Mouse (Mus musculus) thymus, adult 2 months (tissue): ENCODE measurements at regions not wholly inside any gene's neighbourhood (a gene's known extent, or its start where the extent isn't known, plus 50 kb on each side); places are given as distances from the start of the nearest gene placed in this dataset.

Source experiments
- DNase-seq: peaks from one replicate; pipeline ENCODE4 v3.0.0; 2021
- H3K27ac ChIP-seq: fragments of 200-500 bp; 2 replicates; pipeline ENCODE4 v1.5.1; 2012; ENCODE audit warnings: low read length, control low read depth; ENCODE audit not compliant: control insufficient read depth, insufficient read depth
- H3K27me3 ChIP-seq: fragments of 200-500 bp; 2 replicates; pipeline ENCODE4 v1.6.1; 2012; ENCODE audit warnings: mild to moderate bottlenecking, low read length, moderate library complexity, mixed read lengths; ENCODE audit not compliant: control insufficient read depth, insufficient read depth
- H3K36me3 ChIP-seq: fragments of 200-500 bp; 2 replicates; pipeline ENCODE4 v1.6.1; 2012; ENCODE audit warnings: mild to moderate bottlenecking, low read length, moderate library complexity; ENCODE audit not compliant: control insufficient read depth, insufficient read depth
- H3K4me1 ChIP-seq: fragments of 200-500 bp; replicated peaks from 2 replicates; pipeline ENCODE4 v1.6.1; 2012; ENCODE audit warnings: low read length; ENCODE audit not compliant: control insufficient read depth, insufficient read depth
- H3K4me3 ChIP-seq: fragments of 200-500 bp; 2 replicates; pipeline ENCODE4 v1.5.1; 2012; ENCODE audit warnings: mild to moderate bottlenecking, low read length, control low read depth, moderate library complexity; ENCODE audit not compliant: control insufficient read depth, insufficient read depth
- CTCF ChIP-seq: fragments of 200-500 bp; IDR thresholded peaks from 2 replicates; pipeline ENCODE4 v1.5.1; 2012; ENCODE audit warnings: mild to moderate bottlenecking, control low read depth, low read length, moderate library complexity, borderline replicate concordance; ENCODE audit not compliant: control insufficient read depth, poor library complexity, insufficient read depth; ENCODE audit errors: extremely low read depth
- POLR2A ChIP-seq: fragments of 200-500 bp; IDR thresholded peaks from 2 replicates; pipeline ENCODE4 v1.6.1; 2012; ENCODE audit warnings: mild to moderate bottlenecking, low read length, control low read depth, moderate library complexity; ENCODE audit not compliant: control insufficient read depth, poor library complexity, insufficient read depth; ENCODE audit errors: extremely low read depth
- WGBS: fragments of 180-500 bp; shearing (Covaris S2); methylation state at CpG from one replicate; pipeline ENCODE4 v1.1.7; 2018; 5-methylcytosine and 5-hydroxymethylcytosine counted together

DNA sequence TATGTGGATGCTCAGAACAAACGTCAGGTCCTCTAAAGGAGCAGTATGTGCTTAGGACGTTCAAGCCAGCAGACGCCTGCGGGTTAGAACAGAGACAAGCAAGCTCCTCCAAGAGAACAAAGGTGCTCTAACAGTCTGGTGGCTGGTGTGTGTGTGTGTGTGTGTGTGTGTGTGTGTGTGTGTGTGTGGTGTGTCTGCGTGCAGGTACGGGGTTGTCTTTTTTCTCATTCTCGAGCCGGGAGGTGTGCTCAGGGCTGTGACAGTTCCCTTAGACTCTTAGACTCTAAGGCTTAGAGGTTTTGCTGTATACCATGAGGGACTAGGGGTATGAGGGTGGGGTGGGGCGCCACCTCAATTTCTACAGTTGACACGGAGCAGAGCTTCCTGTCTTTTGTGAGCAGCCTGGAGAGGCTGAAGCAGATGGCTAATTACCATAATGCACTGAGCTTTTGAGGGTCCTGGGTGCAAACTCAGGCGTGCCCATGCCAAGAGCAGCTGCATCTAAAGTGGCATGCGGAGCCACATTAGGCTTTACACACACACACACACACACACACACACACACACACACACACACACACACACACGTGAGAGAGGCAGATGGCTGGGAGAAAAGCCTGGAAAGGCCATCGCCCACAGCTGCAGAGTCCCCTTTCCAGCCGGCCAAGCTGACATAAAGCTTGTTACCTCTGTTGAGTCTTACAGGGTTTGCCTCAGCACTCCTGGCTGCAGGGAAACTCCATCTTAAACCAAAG lies 124.1 kb upstream of the Foxn2 start:
- TF ChIP-seq CTCF = 0 out of 2 replicates have a peak, but pooled peaks have one; percentile 5
- TF ChIP-seq POLR2A = no peak
- WGBS = 30% methylated on average over 15 of the region's 15 CpGs
- Histone ChIP-seq H3K27me3 (no peaks in the 10 kb centered on the region), H3K4me3 (peak overlapping the region; percentile 20), H3K36me3 (no peaks in the 10 kb centered on the region), H3K4me1 (peaks cover 12% of the 10 kb centered on the region), H3K27ac (peak overlapping the region; percentile 78)
- DNase-seq = peak; percentile 58

DNA sequence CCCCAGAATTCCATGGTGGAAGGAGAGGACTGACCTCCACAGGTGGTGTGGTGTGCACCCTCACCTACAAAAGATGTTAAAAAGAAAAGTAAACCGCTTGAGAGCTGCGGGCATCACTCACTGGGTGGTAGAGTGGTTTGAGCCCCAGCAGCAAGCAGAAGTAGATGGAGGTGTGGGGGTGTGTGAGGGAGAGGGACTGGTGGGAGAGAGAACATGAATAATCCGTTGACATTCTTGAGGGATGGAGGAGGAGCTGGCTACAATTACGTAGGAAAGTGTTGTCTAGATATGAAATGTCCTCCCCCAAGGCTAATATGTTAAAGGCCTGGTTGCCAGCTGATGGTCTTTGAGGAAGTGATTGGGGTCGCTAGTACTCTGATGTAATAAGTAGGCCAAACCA lies 123.2 kb upstream of the Foxn2 start:
- TF ChIP-seq POLR2A = no peak
- no peak for TF ChIP-seq CTCF
- peaks cover 12% of the 10 kb centered on the region for H3K4me1 ChIP-seq
- DNase-seq = no peak
- H3K36me3 ChIP-seq = no peaks in the 10 kb centered on the region
- H3K4me3 ChIP-seq = no peak overlapping the region
- H3K27me3 ChIP-seq = no peaks in the 10 kb centered on the region
- WGBS = 97% methylated on average over 5 of the region's 5 CpGs
- H3K27ac ChIP-seq = no peak overlapping the region

DNA sequence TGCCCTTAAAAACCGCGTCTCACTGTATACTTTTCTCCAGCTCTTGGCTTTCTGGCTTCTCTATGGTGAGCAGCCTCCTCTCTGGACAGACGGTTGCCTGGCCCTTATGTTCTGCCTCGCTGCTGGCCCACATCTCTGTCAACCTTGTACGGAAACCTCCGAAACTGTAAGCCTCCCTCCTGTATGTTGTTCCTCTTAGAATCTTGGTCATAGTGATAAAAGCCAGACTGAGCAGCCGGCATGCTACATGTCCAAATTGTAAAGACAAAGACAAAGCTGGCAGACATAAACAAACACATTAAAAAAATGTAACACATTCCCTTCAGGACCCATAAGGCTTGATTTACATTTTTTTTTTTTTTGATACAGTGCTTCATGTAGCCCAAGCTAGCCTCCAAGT lies 122.7 kb upstream of the Foxn2 start:
- WGBS = 98% methylated on average over 7 of the region's 7 CpGs
- peaks cover 12% of the 10 kb centered on the region for H3K4me1 ChIP-seq

GRCm38 (mm10) chr17:88318207-88318791 lies 122.2 kb upstream of the Foxn2 start:
- peaks cover 12% of the 10 kb centered on the region for H3K4me1 ChIP-seq
- no peak overlapping the region for H3K4me3 ChIP-seq
- no peak overlapping the region for H3K27ac ChIP-seq
- no peaks in the 10 kb centered on the region for H3K27me3 ChIP-seq
- no peak for DNase-seq
- whole genome bisulfite sequencing = 93% methylated on average over 16 of the region's 16 CpGs
- TF ChIP-seq CTCF = no peak
- no peak for TF ChIP-seq POLR2A
- no peaks in the 10 kb centered on the region for H3K36me3 ChIP-seq

More for the DNA sequence above, 122.7 kb upstream of the Foxn2 start:
- no peak overlapping the region for H3K4me3 ChIP-seq
- no peak for TF ChIP-seq CTCF
- no peak for TF ChIP-seq POLR2A
- H3K36me3 ChIP-seq = no peaks in the 10 kb centered on the region
- H3K27ac ChIP-seq = no peak overlapping the region
- DNase-seq = no peak
- no peaks in the 10 kb centered on the region for H3K27me3 ChIP-seq

GRCm38 (mm10) chr17:88318936-88319335 lies 121.6 kb upstream of the Foxn2 start:
- no peak for DNase-seq
- Histone ChIP-seq H3K4me3 (no peak overlapping the region), H3K4me1 (peaks cover 12% of the 10 kb centered on the region), H3K36me3 (no peaks in the 10 kb centered on the region), H3K27me3 (no peaks in the 10 kb centered on the region), H3K27ac (no peak overlapping the region)
- WGBS = 87% methylated on average over 5 of the region's 5 CpGs
- TF ChIP-seq POLR2A (no peak), CTCF (no peak)

DNA sequence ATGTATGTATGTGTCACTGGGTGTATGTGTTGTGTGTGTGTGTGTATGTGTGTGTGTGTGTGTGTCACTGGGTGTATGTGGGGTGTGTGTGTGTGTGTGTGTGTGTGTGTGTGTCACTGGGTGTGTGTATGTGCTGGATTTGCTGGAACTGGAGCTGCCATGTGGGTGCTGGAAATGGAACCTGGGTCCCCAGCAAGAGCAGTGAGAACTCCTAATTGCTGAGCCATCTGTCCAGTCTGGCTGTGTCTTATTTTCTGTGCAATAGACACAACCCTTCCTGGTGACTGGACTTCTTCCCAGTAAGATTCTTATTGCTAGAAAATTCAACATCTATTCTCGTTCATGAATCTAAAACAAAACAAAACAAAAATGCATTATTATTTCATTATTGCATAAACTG lies 119.8 kb upstream of the Foxn2 start:
- no peak overlapping the region for H3K4me3 ChIP-seq
- TF ChIP-seq POLR2A (no peak), CTCF (no peak)
- H3K27me3 ChIP-seq = no peaks in the 10 kb centered on the region

DNA sequence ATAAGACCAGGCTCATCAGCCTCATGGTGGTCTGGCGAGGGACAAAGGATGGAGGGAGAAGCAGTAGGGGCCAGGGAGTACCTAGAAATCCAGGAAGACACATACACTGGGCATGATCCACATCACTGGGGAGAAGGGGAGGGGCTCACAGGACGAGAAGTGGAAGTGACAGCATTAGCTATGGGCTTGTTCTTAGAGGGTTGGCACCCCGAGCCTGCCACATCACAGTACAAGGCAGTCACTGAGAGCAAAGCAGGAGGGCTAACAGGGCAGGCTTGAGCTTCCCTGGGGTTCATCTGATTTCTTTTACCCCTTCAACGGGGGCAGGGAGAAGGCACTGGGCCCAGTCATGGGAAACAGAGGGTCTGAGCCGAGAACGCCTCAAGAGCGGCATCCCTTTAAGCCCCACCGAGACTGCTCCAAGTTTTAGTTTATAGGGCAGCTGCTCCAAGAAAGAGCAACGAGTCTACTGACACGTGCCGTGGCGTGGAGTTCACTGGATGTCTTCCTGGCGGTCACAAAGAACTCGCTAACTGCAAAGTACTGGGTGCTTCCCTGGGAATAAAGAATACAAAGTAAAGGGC lies 115.1 kb upstream of the Foxn2 start:
- DNase-seq = no peak
- H3K4me3 ChIP-seq = no peak overlapping the region
- no peaks in the 10 kb centered on the region for H3K36me3 ChIP-seq
- no peak overlapping the region for H3K27ac ChIP-seq
- no peaks in the 10 kb centered on the region for H3K27me3 ChIP-seq
- 87% methylated on average over 14 of the region's 14 CpGs for WGBS
- TF ChIP-seq POLR2A = no peak
- no peak for TF ChIP-seq CTCF
- H3K4me1 ChIP-seq = no peaks in the 10 kb centered on the region

More for the DNA sequence above, 119.8 kb upstream of the Foxn2 start:
- Histone ChIP-seq H3K36me3 (no peaks in the 10 kb centered on the region), H3K27ac (no peak overlapping the region), H3K4me1 (peaks cover 12% of the 10 kb centered on the region)
- DNase-seq = no peak
- 90% methylated on average over 1 of the region's 1 CpGs for WGBS
